Mouse (Mus musculus): ENCODE data around the gene Vsig8. TPM values are rescaled to one million over a fixed set of nuclear protein-coding genes. Genes with fewer than 3 reads are reported as not detected.

The Vsig8 gene
- total and polyA plus RNA-seq, 2 experiments from 2014 or later = 0.11 to 1.3 TPM

GRCm38 (mm10) chr1:172532551-172532950 is 23.2 kb upstream of the Vsig8 start:
- Histone ChIP-seq H3K27me3 (ENCODE audit: insufficient read depth, low read length) (no peaks in the 10 kb centered on the region), H3K9me3 (ENCODE audit: low read length) (no peaks in the 10 kb centered on the region), H3K9ac (replicated peaks; ENCODE audit: low read length, poor library complexity, severe bottlenecking) (no peak overlapping the region), H3K36me3 (ENCODE audit: insufficient read depth, low read length) (no peaks in the 10 kb centered on the region), H3K4me1 (ENCODE audit: insufficient read depth, low read length) (no peaks in the 10 kb centered on the region), H3K27ac (ENCODE audit: low read depth, low read length) (no peak overlapping the region), H3K4me3 (ENCODE audit: low read depth, low read length) (peak overlapping the region; percentile 17; the same call in 1 of the 2 replicates), H3K4me2 (ENCODE audit: low read depth, low read length, poor library complexity, severe bottlenecking) (peak overlapping the region; percentile 40)
- DNase-seq (ENCODE audit: low spot score) = peak; percentile 39
- WGBS = 3% methylated on average over 12 of the region's 13 CpGs
- no peak for TF ChIP-seq CTCF (IDR thresholded peaks at IDR 0.05)
- ATAC-seq (ENCODE audit: low FRiP score) = peak; percentile 61

- 83% methylated on average over 16 of the region's 16 CpGs for WGBS
- Histone ChIP-seq H3K9me3 (ENCODE audit: low read length) (no peaks in the 10 kb centered on the region), H3K36me3 (ENCODE audit: insufficient read depth, low read length) (no peaks in the 10 kb centered on the region), H3K4me3 (ENCODE audit: low read depth, low read length) (no peak overlapping the region), H3K4me1 (ENCODE audit: insufficient read depth, low read length) (peaks cover 2% of the 10 kb centered on the region; the same call in 1 of the 2 replicates), H3K4me2 (ENCODE audit: low read depth, low read length, poor library complexity, severe bottlenecking) (no peak overlapping the region), H3K27ac (ENCODE audit: low read depth, low read length) (no peak overlapping the region), H3K9ac (replicated peaks; ENCODE audit: low read length, poor library complexity, severe bottlenecking) (no peak overlapping the region), H3K27me3 (ENCODE audit: insufficient read depth, low read length) (no peaks in the 10 kb centered on the region)
- TF ChIP-seq CTCF (IDR thresholded peaks at IDR 0.05) = no peak
- DNase-seq (ENCODE audit: low spot score) (no peak), ATAC-seq (ENCODE audit: low FRiP score) (no peak)
These were observed 20.6 kb upstream of the Vsig8 start for GRCm38 (mm10) chr1:172535116-172535515.

- Histone ChIP-seq H3K4me1 (ENCODE audit: insufficient read depth, low read length) (peaks cover 10% of the 10 kb centered on the region; the same call in 1 of the 2 replicates), H3K9me3 (ENCODE audit: low read length) (no peaks in the 10 kb centered on the region), H3K9ac (replicated peaks; ENCODE audit: low read length, poor library complexity, severe bottlenecking) (no peak overlapping the region), H3K4me2 (ENCODE audit: low read depth, low read length, poor library complexity, severe bottlenecking) (no peak overlapping the region), H3K36me3 (ENCODE audit: insufficient read depth, low read length) (no peaks in the 10 kb centered on the region), H3K27me3 (ENCODE audit: insufficient read depth, low read length) (no peaks in the 10 kb centered on the region), H3K27ac (ENCODE audit: low read depth, low read length) (peak overlapping the region; percentile 78; the same call in 1 of the 2 replicates), H3K4me3 (ENCODE audit: low read depth, low read length) (no peak overlapping the region)
- 37% methylated on average over 6 of the region's 6 CpGs for WGBS
- peak; percentile 57 for ATAC-seq (ENCODE audit: low FRiP score)
- peak; percentile 23 for DNase-seq (ENCODE audit: low spot score)
- TF ChIP-seq CTCF (IDR thresholded peaks at IDR 0.05) = no peak
These were observed 15.9 kb upstream of the Vsig8 start for GRCm38 (mm10) chr1:172539827-172540226.

GRCm38 (mm10) chr1:172540283-172540820 is 15.4 kb upstream of the Vsig8 start:
- H3K27me3 ChIP-seq (ENCODE audit: insufficient read depth, low read length) = no peaks in the 10 kb centered on the region
- DNase-seq (ENCODE audit: low spot score) = peak; percentile 11
- no peak overlapping the region for H3K4me3 ChIP-seq (ENCODE audit: low read depth, low read length)
- peaks cover 10% of the 10 kb centered on the region; the same call in 1 of the 2 replicates for H3K4me1 ChIP-seq (ENCODE audit: insufficient read depth, low read length)
- H3K4me2 ChIP-seq (ENCODE audit: low read depth, low read length, poor library complexity, severe bottlenecking) = no peak overlapping the region
- peak overlapping the region; percentile 78 for H3K27ac ChIP-seq (ENCODE audit: low read depth, low read length)
- no peaks in the 10 kb centered on the region for H3K36me3 ChIP-seq (ENCODE audit: insufficient read depth, low read length)
- H3K9me3 ChIP-seq (ENCODE audit: low read length) = no peaks in the 10 kb centered on the region
- peak; percentile 66 for ATAC-seq (ENCODE audit: low FRiP score)
- no peak for TF ChIP-seq CTCF (IDR thresholded peaks at IDR 0.05)
- H3K9ac ChIP-seq (replicated peaks; ENCODE audit: low read length, poor library complexity, severe bottlenecking) = 0 out of 2 replicates have a peak overlapping the region, but pooled peaks have one; percentile 33
- WGBS = 24% methylated on average over 11 of the region's 11 CpGs

- H3K4me1 ChIP-seq (ENCODE audit: insufficient read depth, low read length) = peaks cover 4% of the 10 kb centered on the region; the same call in 1 of the 2 replicates
- H3K4me3 ChIP-seq (ENCODE audit: low read depth, low read length) = no peak overlapping the region
- H3K9ac ChIP-seq (replicated peaks; ENCODE audit: low read length, poor library complexity, severe bottlenecking) = no peak overlapping the region
- ATAC-seq (ENCODE audit: low FRiP score) (no peak), DNase-seq (ENCODE audit: low spot score) (no peak)
- no peak overlapping the region for H3K27ac ChIP-seq (ENCODE audit: low read depth, low read length)
- H3K27me3 ChIP-seq (ENCODE audit: insufficient read depth, low read length) = no peaks in the 10 kb centered on the region
- WGBS = 96% methylated on average over 4 of the region's 4 CpGs
- H3K9me3 ChIP-seq (ENCODE audit: low read length) = no peaks in the 10 kb centered on the region
- H3K36me3 ChIP-seq (ENCODE audit: insufficient read depth, low read length) = no peaks in the 10 kb centered on the region
- H3K4me2 ChIP-seq (ENCODE audit: low read depth, low read length, poor library complexity, severe bottlenecking) = no peak overlapping the region
- no peak for TF ChIP-seq CTCF (IDR thresholded peaks at IDR 0.05)
These were observed 9.7 kb upstream of the Vsig8 start for GRCm38 (mm10) chr1:172546062-172546461.

- no peaks in the 10 kb centered on the region for H3K36me3 ChIP-seq (ENCODE audit: insufficient read depth, low read length)
- no peaks in the 10 kb centered on the region for H3K27me3 ChIP-seq (ENCODE audit: insufficient read depth, low read length)
- no peak overlapping the region for H3K27ac ChIP-seq (ENCODE audit: low read depth, low read length)
- peaks cover 4% of the 10 kb centered on the region; the same call in 1 of the 2 replicates for H3K4me1 ChIP-seq (ENCODE audit: insufficient read depth, low read length)
- WGBS = 70% methylated on average over 7 of the region's 7 CpGs
- DNase-seq (ENCODE audit: low spot score) (no peak), ATAC-seq (ENCODE audit: low FRiP score) (no peak)
- no peak overlapping the region for H3K9ac ChIP-seq (replicated peaks; ENCODE audit: low read length, poor library complexity, severe bottlenecking)
- H3K4me3 ChIP-seq (ENCODE audit: low read depth, low read length) = no peak overlapping the region
- no peak for TF ChIP-seq CTCF (IDR thresholded peaks at IDR 0.05)
- no peaks in the 10 kb centered on the region for H3K9me3 ChIP-seq (ENCODE audit: low read length)
- H3K4me2 ChIP-seq (ENCODE audit: low read depth, low read length, poor library complexity, severe bottlenecking) = no peak overlapping the region
These were observed 7.2 kb upstream of the Vsig8 start for GRCm38 (mm10) chr1:172548501-172548900.
